Mouse (Mus musculus): ENCODE measurements around the gene Mob2.
A peak's percentile ranks its signal among the peaks of the same experiment; 100 is the strongest.

Mob2 gene

GRCm38 (mm10) chr7:142060931-142061565 lies at the start of gene Mob2:
TSS of gene Mob2 (minus strand) at chr7:142061065.
- peak; percentile 91 for DNase-seq (ENCODE audit: low read depth, low spot score)

GRCm38 (mm10) chr7:142104747-142105146 lies 43.9 kb upstream of the Mob2 start:
- no peak for DNase-seq (ENCODE audit: low read depth, low spot score)

GRCm38 (mm10) chr7:142097776-142098175 lies 36.9 kb upstream of the Mob2 start:
- DNase-seq (ENCODE audit: low read depth, low spot score) = peak; percentile 85

GRCm38 (mm10) chr7:142096701-142097100 lies 35.8 kb upstream of the Mob2 start:
- no peak for DNase-seq (ENCODE audit: low read depth, low spot score)

- DNase-seq (ENCODE audit: low read depth, low spot score) = peak; percentile 92
These were observed 34.5 kb upstream of the Mob2 start, which contains the start of gene Dusp8 for GRCm38 (mm10) chr7:142095183-142095931. TSS of gene Dusp8 (minus strand) at chr7:142095843.

GRCm38 (mm10) chr7:142094301-142095143 lies 33.7 kb upstream of the Mob2 start:
- peak; percentile 65 for DNase-seq (ENCODE audit: low read depth, low spot score)

GRCm38 (mm10) chr7:142093696-142094240 lies 32.9 kb upstream of the Mob2 start:
- no peak for DNase-seq (ENCODE audit: low read depth, low spot score)

GRCm38 (mm10) chr7:142092991-142093390 lies 32.1 kb upstream of the Mob2 start:
- no peak for DNase-seq (ENCODE audit: low read depth, low spot score)

- peak; percentile 53 for DNase-seq (ENCODE audit: low read depth, low spot score)
These were observed 31.0 kb upstream of the Mob2 start for GRCm38 (mm10) chr7:142091848-142092247.

GRCm38 (mm10) chr7:142089648-142090447 lies 29.0 kb upstream of the Mob2 start:
- DNase-seq (ENCODE audit: low read depth, low spot score) = no peak

GRCm38 (mm10) chr7:142088886-142089285 lies 28.0 kb upstream of the Mob2 start:
- no peak for DNase-seq (ENCODE audit: low read depth, low spot score)

GRCm38 (mm10) chr7:142087069-142087652 lies 26.3 kb upstream of the Mob2 start:
- DNase-seq (ENCODE audit: low read depth, low spot score) = no peak

GRCm38 (mm10) chr7:142086159-142086905 lies 25.5 kb upstream of the Mob2 start:
- no peak for DNase-seq (ENCODE audit: low read depth, low spot score)

GRCm38 (mm10) chr7:142084820-142085219 lies 24.0 kb upstream of the Mob2 start:
- no peak for DNase-seq (ENCODE audit: low read depth, low spot score)

GRCm38 (mm10) chr7:142084395-142084794 lies 23.5 kb upstream of the Mob2 start:
- DNase-seq (ENCODE audit: low read depth, low spot score) = peak; percentile 29

- DNase-seq (ENCODE audit: low read depth, low spot score) = no peak
These were observed 22.9 kb upstream of the Mob2 start for GRCm38 (mm10) chr7:142083588-142084317.

GRCm38 (mm10) chr7:142082607-142083006 lies 21.7 kb upstream of the Mob2 start:
- DNase-seq (ENCODE audit: low read depth, low spot score) = peak; percentile 21

- DNase-seq (ENCODE audit: low read depth, low spot score) = peak; percentile 42
These were observed 21.3 kb upstream of the Mob2 start for GRCm38 (mm10) chr7:142082179-142082578.

- DNase-seq (ENCODE audit: low read depth, low spot score) = no peak
These were observed 20.9 kb upstream of the Mob2 start for GRCm38 (mm10) chr7:142081736-142082135.

Data from ZHBTc4 (cell line).